Mouse (Mus musculus) lung, embryonic 16.5 days (tissue): ENCODE measurements around the gene Chst5. TPM values are rescaled to one million over a fixed set of nuclear protein-coding genes. Genes with fewer than 3 reads are reported as not detected.
"Not testable (repeated sequence)": the region's sequence is repeated elsewhere in the genome, so short reads cannot be mapped to it uniquely, and the experiment has no call there.

Experiments
- ATAC-seq: fragments of 200-750 bp; cut with Nextera tagmentation; 2 replicates; pipeline ENCODE4 v1.8.0; 2017; ENCODE audit warnings: low read depth, mild to moderate bottlenecking, moderate library complexity
- H3K27ac ChIP-seq: fragments of 300-500 bp; sonication (generic); 2 replicates; pipeline ENCODE4 v1.5.1; 2014; ENCODE audit warnings: mild to moderate bottlenecking, control low read depth, low read length
- H3K27me3 ChIP-seq: fragments of 300-500 bp; sonication (generic); 2 replicates; pipeline ENCODE4 v1.6.1; 2014; ENCODE audit warnings: low read depth, low read length, mixed read lengths; ENCODE audit not compliant: control insufficient read depth, insufficient read depth
- H3K36me3 ChIP-seq: fragments of 300-500 bp; sonication (generic); 2 replicates; pipeline ENCODE4 v1.6.1; 2014; ENCODE audit warnings: low read length; ENCODE audit not compliant: control insufficient read depth, insufficient read depth
- H3K4me1 ChIP-seq: fragments of 300-500 bp; sonication (generic); replicated peaks from 2 replicates; pipeline ENCODE4 v1.6.1; 2014; ENCODE audit warnings: low read length, mixed read lengths; ENCODE audit not compliant: control insufficient read depth, insufficient read depth
- H3K4me2 ChIP-seq: fragments of 300-500 bp; sonication (generic); 2 replicates; pipeline ENCODE4 v1.6.1; 2014; ENCODE audit warnings: low read depth, low read length, control low read depth
- H3K4me3 ChIP-seq: fragments of 300-500 bp; sonication (generic); 2 replicates; pipeline ENCODE4 v1.5.1; 2014; ENCODE audit warnings: mild to moderate bottlenecking, low read length, control low read depth
- H3K9ac ChIP-seq: fragments of 300-500 bp; sonication (generic); 2 replicates; pipeline ENCODE4 v1.6.1; 2014; ENCODE audit warnings: low read length, control low read depth
- H3K9me3 ChIP-seq: fragments of 300-500 bp; sonication (generic); 2 replicates; pipeline ENCODE4 v1.6.1; 2016; ENCODE audit warnings: low read length; ENCODE audit not compliant: control insufficient read depth
- WGBS: fragments of 180-500 bp; shearing (Covaris S2); extraction: QIAGEN DNeasy Blood & Tissue Kit; methylation state at CpG from one replicate; pipeline ENCODE4 v1.1.7; 2014; 5-methylcytosine and 5-hydroxymethylcytosine counted together
- polyA plus RNA-seq: library from polyadenylated mRNA; unstranded; fragments of >200 nt; fragmentation: Nextera tagmentation; extraction: Ambion mirVana; gene quantifications from 2 replicates; pipeline ENCODE4 v1.2.1, GENCODE M21; 2015

The Chst5 gene
- polyA plus RNA-seq, 1 experiment from 2014 or later: 14.2 TPM

GRCm38 (mm10) chr8:111943544-111943943 lies 33.3 kb upstream of the Chst5 start:
- Histone ChIP-seq H3K27ac (no peak overlapping the region), H3K4me2 (no peak overlapping the region), H3K27me3 (no peaks in the 10 kb centered on the region), H3K36me3 (peaks cover 19% of the 10 kb centered on the region), H3K4me3 (no peak overlapping the region), H3K9ac (no peak overlapping the region), H3K9me3 (peaks cover 1% of the 10 kb centered on the region; the same call in 1 of the 2 replicates), H3K4me1 (peaks cover 14% of the 10 kb centered on the region)
- 82% methylated on average over 2 of the region's 2 CpGs for WGBS
- ATAC-seq: no peak

- peak overlapping the region; percentile 62 for H3K27ac ChIP-seq
- peak overlapping the region; percentile 69 for H3K9ac ChIP-seq
- H3K4me2 ChIP-seq: peak overlapping the region; percentile 89
- peak overlapping the region; percentile 64 for H3K4me3 ChIP-seq
- WGBS: 1% methylated on average over 23 of the region's 23 CpGs
- H3K4me1 ChIP-seq: peaks cover 14% of the 10 kb centered on the region
- H3K9me3 ChIP-seq: peaks cover 2% of the 10 kb centered on the region; the same call in 1 of the 2 replicates
- ATAC-seq: peak; percentile 55
- no peaks in the 10 kb centered on the region for H3K27me3 ChIP-seq
- peaks cover 11% of the 10 kb centered on the region for H3K36me3 ChIP-seq
Measured at GRCm38 (mm10) chr8:111941101-111941454, 30.8 kb upstream of the Chst5 start.

GRCm38 (mm10) chr8:111940171-111941100 lies 30.2 kb upstream of the Chst5 start, which contains the start of gene Gabarapl2:
Gene Gabarapl2, plus strand, starts transcription at chr8:111940703.
- Histone ChIP-seq H3K4me1 (peaks cover 14% of the 10 kb centered on the region), H3K27me3 (no peaks in the 10 kb centered on the region), H3K4me2 (peak within 1 kb of the TSS; percentile 89), H3K36me3 (peaks cover 11% of the 10 kb centered on the region), H3K4me3 (peak within 1 kb of the TSS; percentile 64), H3K9ac (peak within 1 kb of the TSS; percentile 69), H3K27ac (peak within 1 kb of the TSS; percentile 75), H3K9me3 (peaks cover 2% of the 10 kb centered on the region; the same call in 1 of the 2 replicates)
- ATAC-seq: peak; percentile 99
- under 1% methylated on average over 65 of the region's 65 CpGs for WGBS

GRCm38 (mm10) chr8:111939516-111940142 lies 29.4 kb upstream of the Chst5 start:
- peak overlapping the region; percentile 75 for H3K27ac ChIP-seq
- peak overlapping the region; percentile 64 for H3K4me3 ChIP-seq
- ATAC-seq: peak; percentile 60
- peaks cover 14% of the 10 kb centered on the region for H3K4me1 ChIP-seq
- H3K9me3 ChIP-seq: peaks cover 2% of the 10 kb centered on the region; the same call in 1 of the 2 replicates
- no peaks in the 10 kb centered on the region for H3K27me3 ChIP-seq
- WGBS: 4% methylated on average over 10 of the region's 10 CpGs
- H3K36me3 ChIP-seq: peaks cover 7% of the 10 kb centered on the region
- H3K9ac ChIP-seq: peak overlapping the region; percentile 58
- peak overlapping the region; percentile 89 for H3K4me2 ChIP-seq

GRCm38 (mm10) chr8:111938076-111938985 lies 28.1 kb upstream of the Chst5 start:
- not testable (repeated sequence) for H3K36me3 ChIP-seq, H3K27ac ChIP-seq, H3K4me2 ChIP-seq, H3K9me3 ChIP-seq, H3K27me3 ChIP-seq, ATAC-seq, H3K9ac ChIP-seq, H3K4me3 ChIP-seq
- peaks cover 14% of the 10 kb centered on the region for H3K4me1 ChIP-seq
- 87% methylated on average over 8 of the region's 9 CpGs for WGBS

GRCm38 (mm10) chr8:111937184-111937583 lies 26.9 kb upstream of the Chst5 start:
- peaks cover 23% of the 10 kb centered on the region for H3K4me1 ChIP-seq
- no peak overlapping the region for H3K4me2 ChIP-seq
- no peaks in the 10 kb centered on the region for H3K36me3 ChIP-seq
- no peak overlapping the region for H3K9ac ChIP-seq
- H3K27me3 ChIP-seq: no peaks in the 10 kb centered on the region
- WGBS: 56% methylated on average over 3 of the region's 3 CpGs
- H3K9me3 ChIP-seq: peaks cover 2% of the 10 kb centered on the region; the same call in 1 of the 2 replicates
- ATAC-seq: no peak
- H3K4me3 ChIP-seq: no peak overlapping the region
- H3K27ac ChIP-seq: no peak overlapping the region

- peaks cover 2% of the 10 kb centered on the region; the same call in 1 of the 2 replicates for H3K9me3 ChIP-seq
- no peaks in the 10 kb centered on the region for H3K36me3 ChIP-seq
- H3K4me3 ChIP-seq: no peak overlapping the region
- ATAC-seq: no peak
- H3K4me2 ChIP-seq: no peak overlapping the region
- no peaks in the 10 kb centered on the region for H3K27me3 ChIP-seq
- no peak overlapping the region for H3K27ac ChIP-seq
- no peak overlapping the region for H3K9ac ChIP-seq
- WGBS: 86% methylated on average over 2 of the region's 2 CpGs
- H3K4me1 ChIP-seq: peaks cover 13% of the 10 kb centered on the region; the same call in 1 of the 2 replicates
Measured at GRCm38 (mm10) chr8:111934201-111934600, 24.0 kb upstream of the Chst5 start.

- Histone ChIP-seq H3K4me1 (peaks cover 13% of the 10 kb centered on the region; the same call in 1 of the 2 replicates), H3K9me3 (peaks cover under 1% of the 10 kb centered on the region; the same call in 1 of the 2 replicates), H3K4me3 (peak within 1 kb of the TSS; percentile 80), H3K9ac (peak within 1 kb of the TSS; percentile 77), H3K27ac (peak within 1 kb of the TSS; percentile 79), H3K36me3 (no peaks in the 10 kb centered on the region), H3K4me2 (peak within 1 kb of the TSS; percentile 96), H3K27me3 (no peaks in the 10 kb centered on the region)
- WGBS: under 1% methylated on average over 44 of the region's 53 CpGs
- ATAC-seq: peak; percentile 100
Measured at GRCm38 (mm10) chr8:111933348-111934076, 23.3 kb upstream of the Chst5 start, which contains the start of gene Tmem231. Gene Tmem231, minus strand, starts transcription at chr8:111933881.
